Mouse (Mus musculus) megakaryocyte, embryonic 14.5 days (primary cell): ENCODE data around the gene Thpo.

Experiments
- FLI1 ChIP-seq: IDR thresholded peaks from 2 replicates; pipeline ENCODE4 v1.6.1; 2012; ENCODE audit warnings: low read length, inconsistent platforms, mixed read lengths
- GATA1 ChIP-seq: IDR thresholded peaks from 3 replicates; pipeline ENCODE4 v1.6.1; 2012; ENCODE audit warnings: mixed read lengths, low read length, inconsistent platforms, borderline replicate concordance

- TF ChIP-seq GATA1 (no peak), FLI1 (no peak)
Measured at GRCm38 (mm10) chr16:20677380-20677779, 56.9 kb downstream of the Thpo start.
